Mouse (Mus musculus): ENCODE measurements at regions not wholly inside any gene's neighbourhood (a gene's known extent, or its start where the extent isn't known, plus 50 kb on each side); places are given as distances from the start of the nearest gene placed in this dataset.

- peaks cover 5% of the 10 kb centered on the region; the same call in 1 of the 2 replicates for H3K9me3 ChIP-seq
- H3K4me1 ChIP-seq, result no peaks in the 10 kb centered on the region
- H3K36me3 ChIP-seq (replicated peaks; ENCODE audit: low read length), result no peaks in the 10 kb centered on the region
- H3K27me3 ChIP-seq (replicated peaks), result no peaks in the 10 kb centered on the region
- no peak for TF ChIP-seq FLI1 (IDR thresholded peaks at IDR 0.05; ENCODE audit: low read length)
- TF ChIP-seq GATA1 (IDR thresholded peaks at IDR 0.05; ENCODE audit: borderline replicate concordance, low read length), result no peak
- H3K4me3 ChIP-seq (replicated peaks), result no peak overlapping the region
Observed at GRCm38 (mm10) chr9:47400117-47400823, 129.7 kb upstream of the Cadm1 start.

GRCm38 (mm10) chr9:47401511-47401910 lies 128.5 kb upstream of the Cadm1 start:
- Histone ChIP-seq H3K4me1 (no peaks in the 10 kb centered on the region), H3K27me3 (replicated peaks) (no peaks in the 10 kb centered on the region), H3K36me3 (replicated peaks; ENCODE audit: low read length) (no peaks in the 10 kb centered on the region), H3K9me3 (peaks cover 5% of the 10 kb centered on the region; the same call in 1 of the 2 replicates), H3K4me3 (replicated peaks) (no peak overlapping the region)
- TF ChIP-seq FLI1 (IDR thresholded peaks at IDR 0.05; ENCODE audit: low read length) (no peak), GATA1 (IDR thresholded peaks at IDR 0.05; ENCODE audit: borderline replicate concordance, low read length) (no peak)

- H3K4me3 ChIP-seq (replicated peaks), result no peak overlapping the region
- TF ChIP-seq FLI1 (IDR thresholded peaks at IDR 0.05; ENCODE audit: low read length) (no peak), GATA1 (IDR thresholded peaks at IDR 0.05; ENCODE audit: borderline replicate concordance, low read length) (no peak)
- peaks cover 5% of the 10 kb centered on the region; the same call in 1 of the 2 replicates for H3K9me3 ChIP-seq
- no peaks in the 10 kb centered on the region for H3K36me3 ChIP-seq (replicated peaks; ENCODE audit: low read length)
- no peaks in the 10 kb centered on the region for H3K27me3 ChIP-seq (replicated peaks)
- no peaks in the 10 kb centered on the region for H3K4me1 ChIP-seq
Observed at GRCm38 (mm10) chr9:47403317-47403716, 126.7 kb upstream of the Cadm1 start.

- Histone ChIP-seq H3K36me3 (replicated peaks; ENCODE audit: low read length) (no peaks in the 10 kb centered on the region), H3K4me1 (no peaks in the 10 kb centered on the region), H3K4me3 (replicated peaks) (no peak overlapping the region), H3K9me3 (peaks cover 5% of the 10 kb centered on the region; the same call in 1 of the 2 replicates), H3K27me3 (replicated peaks) (no peaks in the 10 kb centered on the region)
- TF ChIP-seq FLI1 (IDR thresholded peaks at IDR 0.05; ENCODE audit: low read length) (no peak), GATA1 (IDR thresholded peaks at IDR 0.05; ENCODE audit: borderline replicate concordance, low read length) (no peak)
Observed at GRCm38 (mm10) chr9:47404821-47405220, 125.2 kb upstream of the Cadm1 start.

- no peak for TF ChIP-seq FLI1 (IDR thresholded peaks at IDR 0.05; ENCODE audit: low read length)
- no peak for TF ChIP-seq GATA1 (IDR thresholded peaks at IDR 0.05; ENCODE audit: borderline replicate concordance, low read length)
- peaks cover 5% of the 10 kb centered on the region; the same call in 1 of the 2 replicates for H3K9me3 ChIP-seq
- H3K4me1 ChIP-seq, result no peaks in the 10 kb centered on the region
- H3K36me3 ChIP-seq (replicated peaks; ENCODE audit: low read length), result no peaks in the 10 kb centered on the region
- H3K27me3 ChIP-seq (replicated peaks), result no peaks in the 10 kb centered on the region
- H3K4me3 ChIP-seq (replicated peaks), result no peak overlapping the region
Observed at GRCm38 (mm10) chr9:47405547-47405946, 124.4 kb upstream of the Cadm1 start.

GRCm38 (mm10) chr9:47407007-47407670 lies 122.8 kb upstream of the Cadm1 start:
- Histone ChIP-seq H3K4me3 (replicated peaks) (no peak overlapping the region), H3K27me3 (replicated peaks) (no peaks in the 10 kb centered on the region), H3K9me3 (peaks cover 9% of the 10 kb centered on the region; the same call in 1 of the 2 replicates), H3K4me1 (no peaks in the 10 kb centered on the region), H3K36me3 (replicated peaks; ENCODE audit: low read length) (no peaks in the 10 kb centered on the region)
- no peak for TF ChIP-seq FLI1 (IDR thresholded peaks at IDR 0.05; ENCODE audit: low read length)
- TF ChIP-seq GATA1 (IDR thresholded peaks at IDR 0.05; ENCODE audit: borderline replicate concordance, low read length), result no peak

- Histone ChIP-seq H3K4me1 (no peaks in the 10 kb centered on the region), H3K36me3 (replicated peaks; ENCODE audit: low read length) (no peaks in the 10 kb centered on the region), H3K4me3 (replicated peaks) (no peak overlapping the region), H3K9me3 (peaks cover 9% of the 10 kb centered on the region; the same call in 1 of the 2 replicates), H3K27me3 (replicated peaks) (no peaks in the 10 kb centered on the region)
- TF ChIP-seq FLI1 (IDR thresholded peaks at IDR 0.05; ENCODE audit: low read length), result no peak
Observed at GRCm38 (mm10) chr9:47408061-47408460, 121.9 kb upstream of the Cadm1 start.

GRCm38 (mm10) chr9:47409579-47409978 lies 120.4 kb upstream of the Cadm1 start:
- no peaks in the 10 kb centered on the region for H3K36me3 ChIP-seq (replicated peaks; ENCODE audit: low read length)
- TF ChIP-seq GATA1 (IDR thresholded peaks at IDR 0.05; ENCODE audit: borderline replicate concordance, low read length) (no peak), FLI1 (IDR thresholded peaks at IDR 0.05; ENCODE audit: low read length) (no peak)
- H3K4me1 ChIP-seq, result no peaks in the 10 kb centered on the region
- H3K9me3 ChIP-seq, result 0 out of 2 replicates have a peak, but pooled peaks cover 7% of the 10 kb centered on the region
- no peak overlapping the region for H3K4me3 ChIP-seq (replicated peaks)
- H3K27me3 ChIP-seq (replicated peaks), result no peaks in the 10 kb centered on the region

GRCm38 (mm10) chr9:47412786-47413185 lies 117.2 kb upstream of the Cadm1 start:
- Histone ChIP-seq H3K4me3 (replicated peaks) (no peak overlapping the region), H3K27me3 (replicated peaks) (no peaks in the 10 kb centered on the region), H3K36me3 (replicated peaks; ENCODE audit: low read length) (no peaks in the 10 kb centered on the region), H3K4me1 (no peaks in the 10 kb centered on the region), H3K9me3 (peaks cover 14% of the 10 kb centered on the region; the same call in 1 of the 2 replicates)
- no peak for TF ChIP-seq FLI1 (IDR thresholded peaks at IDR 0.05; ENCODE audit: low read length)
- TF ChIP-seq GATA1 (IDR thresholded peaks at IDR 0.05; ENCODE audit: borderline replicate concordance, low read length), result no peak

- Histone ChIP-seq H3K4me3 (replicated peaks) (no peak overlapping the region), H3K4me1 (no peaks in the 10 kb centered on the region), H3K27me3 (replicated peaks) (no peaks in the 10 kb centered on the region), H3K36me3 (replicated peaks; ENCODE audit: low read length) (no peaks in the 10 kb centered on the region), H3K9me3 (peaks cover 14% of the 10 kb centered on the region; the same call in 1 of the 2 replicates)
- no peak for TF ChIP-seq FLI1 (IDR thresholded peaks at IDR 0.05; ENCODE audit: low read length)
- TF ChIP-seq GATA1 (IDR thresholded peaks at IDR 0.05; ENCODE audit: borderline replicate concordance, low read length), result no peak
Observed at GRCm38 (mm10) chr9:47414350-47414988, 115.5 kb upstream of the Cadm1 start.
